ENCODE assay signal across 8 mouse cellular contexts in genomic region chrX:162643091-162643788, GRCm38 (mm10). TPM values are rescaled to one million over a fixed set of nuclear protein-coding genes. Genes with fewer than 3 reads are reported as not detected.
DNase-seq lines count a peak whose midpoint lies in the region; ATAC-seq and TF ChIP-seq lines count a peak whose summit lies in the region.

Gene Reps2 (minus strand): TSS chrX:162643649.

- peak within 1 kb of the TSS; percentile 81 for H3K4me3 ChIP-seq in gastrocnemius, adult 2 months
- H3K4me3 ChIP-seq in hindbrain, embryonic 16.5 days (ENCODE audit: low read length), result peak within 1 kb of the TSS; percentile 62
- H3K4me3 ChIP-seq in left cerebral cortex, adult 2 months, result peak within 1 kb of the TSS; percentile 65

- peak within 1 kb of the TSS; percentile 69 for H3K9ac ChIP-seq in hindbrain, embryonic 16.5 days (ENCODE audit: low read depth, low read length)

- TF ChIP-seq CTCF in gastrocnemius, adult 2 months (IDR thresholded peaks at IDR 0.05), result no peak
- no peak for TF ChIP-seq CTCF in left cerebral cortex, adult 2 months (IDR thresholded peaks at IDR 0.05)

- ATAC-seq in common myeloid progenitor, adult 5-6 weeks (replicated peaks; ENCODE audit: low read depth, poor library complexity, severe bottlenecking), result peak; percentile 89
- peak; percentile 98 for ATAC-seq in hindbrain, embryonic 16.5 days

- H3K4me2 ChIP-seq in hindbrain, embryonic 16.5 days (ENCODE audit: low read length), result peak within 1 kb of the TSS; percentile 69

- 18% methylated on average over 27 of the region's 61 CpGs for WGBS in hindbrain, embryonic 16.5 days

- intact Hi-C loops in gastrocnemius, adult 2 months (cut with DNase I), result no loop called here
- intact Hi-C loops in left cerebral cortex, adult 2 months (cut with DNase I), result loop anchor here (5.0 kb wide), 3 partner anchors 91 to 121 kb away; no protein-coding TSS in a partner anchor

- peak within 1 kb of the TSS; percentile 63 for H3K27ac ChIP-seq in gastrocnemius, adult 2 months
- no peak within 1 kb of the TSS for H3K27ac ChIP-seq in hindbrain, embryonic 16.5 days (ENCODE audit: low read depth, low read length)
- H3K27ac ChIP-seq in left cerebral cortex, adult 2 months, result peak within 1 kb of the TSS; percentile 87

- peak; percentile 41 to 59 for DNase-seq in adrenal gland, adult 18-20 months (ENCODE audit: low spot score in 2 of 2)
- peak; percentile 86 for DNase-seq in gastrocnemius, adult 2 months
- DNase-seq in left cerebral cortex, adult 2 months (ENCODE audit: extremely low spot score in 1 of 2, low spot score in 2 of 2), result peak; percentile 72 to 84
- DNase-seq in lung, postnatal 4 days, result peak; percentile 82 to 90
- DNase-seq in right cerebral cortex, adult 2 months (ENCODE audit: low spot score in 2 of 2), result peak; percentile 72 to 74
- DNase-seq in urinary bladder, postnatal 10 days (ENCODE audit: low spot score), result peak; percentile 31

- H3K27me3 ChIP-seq in hindbrain, embryonic 16.5 days (replicated peaks; ENCODE audit: control insufficient read depth, insufficient read depth, low read length), result peaks cover 4% of the 10 kb centered on the region; the same call in 1 of the 2 replicates

- no peaks in the 10 kb centered on the region for H3K9me3 ChIP-seq in hindbrain, embryonic 16.5 days (ENCODE audit: control insufficient read depth, low read length)

- H3K36me3 ChIP-seq in hindbrain, embryonic 16.5 days (ENCODE audit: control insufficient read depth, insufficient read depth, low read length), result no peaks in the 10 kb centered on the region

- H3K4me1 ChIP-seq in hindbrain, embryonic 16.5 days (ENCODE audit: control insufficient read depth, insufficient read depth, low read depth, low read length), result no peaks in the 10 kb centered on the region

RNA-seq across cellular contexts. Expression of gene Reps2, which starts in this region (rescaled TPM):
- total RNA-seq in adrenal gland, adult 18-20 months (2021), result 1 to 10 TPM; 2.5 to 3.0 TPM
- total RNA-seq in common myeloid progenitor, adult 5-6 weeks (2017), result 4.3 and 5.3 TPM in 2 replicates
- total RNA-seq in gastrocnemius, adult 2 months (2021), result under 1 TPM; 0.92 to 0.95 TPM
- polyA plus RNA-seq in hindbrain, embryonic 16.5 days (2015; fragmentation: Nextera tagmentation; extraction: Ambion mirVana), result 2.6 and 3.3 TPM in 2 replicates
- total RNA-seq in left cerebral cortex, adult 2 months (2021), result 100 to 1,000 TPM; 147 to 153 TPM

Comparison
In these comparisons a context has a peak if more than half of its experiments do, and no peak if none do; other contexts are left out.
1. RNA of gene Reps2 (total RNA-seq): 147 to 153 TPM in left cerebral cortex, adult 2 months; 4.3 to 5.3 TPM in common myeloid progenitor, adult 5-6 weeks, 2.5 to 3.0 TPM in adrenal gland, adult 18-20 months and 0.92 to 0.95 TPM in gastrocnemius, adult 2 months; every median in the first group is over 10 times any median in the second.
2. Peak in DNase-seq, H3K4me3 ChIP-seq and H3K27ac ChIP-seq in gastrocnemius, adult 2 months; RNA of the gene not detected or under 1 TPM.
3. DNase-seq: peak in every context shown above with its lines; median percentile 86 in gastrocnemius, adult 2 months; 86 in lung, postnatal 4 days; 78 in left cerebral cortex, adult 2 months; 73 in right cerebral cortex, adult 2 months; 50 in adrenal gland, adult 18-20 months; 31 in urinary bladder, postnatal 10 days.
4. Peak in every context shown above with its lines, with median percentiles within 50 percentile points of each other: H3K4me3 ChIP-seq.